Mouse (Mus musculus): ENCODE measurements around the gene Aoc1.

- TF ChIP-seq CTCF (IDR thresholded peaks at IDR 0.05; ENCODE audit: borderline replicate concordance, extremely low read depth, insufficient read depth, insufficient read length), result no peak
- TF ChIP-seq POLR2A (IDR thresholded peaks at IDR 0.05; ENCODE audit: borderline replicate concordance, extremely low read depth, insufficient read depth, insufficient read length, poor library complexity, severe bottlenecking), result no peak
Measured at GRCm38 (mm10) chr6:48876510-48877135, 3.9 kb downstream of the Aoc1 start.
